Mouse (Mus musculus) embryonic facial prominence, embryonic 15.5 days (tissue): ENCODE measurements around the gene Senp7. TPM values are rescaled to one million over a fixed set of nuclear protein-coding genes. Genes with fewer than 3 reads are reported as not detected.
"Not testable (repeated sequence)": the region's sequence is repeated elsewhere in the genome, so short reads cannot be mapped to it uniquely, and the experiment has no call there.

Experiments
- ATAC-seq: fragments of 200-750 bp; cut with Nextera tagmentation; 2 replicates; pipeline ENCODE4 v1.8.0; 2017; ENCODE audit warnings: low read depth, moderate TSS enrichment; ENCODE audit not compliant: insufficient number of reproducible peaks, low FRiP score, low TSS enrichment
- H3K27ac ChIP-seq: fragments of 300-500 bp; sonication (generic); replicated peaks from 2 replicates; pipeline ENCODE4 v1.5.1; 2015; ENCODE audit warnings: mild to moderate bottlenecking, inconsistent platforms
- H3K27me3 ChIP-seq: fragments of 300-500 bp; sonication (generic); 2 replicates; pipeline ENCODE4 v1.6.1; 2015; ENCODE audit warnings: inconsistent platforms
- H3K36me3 ChIP-seq: fragments of 300-500 bp; sonication (generic); 2 replicates; pipeline ENCODE4 v1.6.1; 2015; ENCODE audit warnings: mild to moderate bottlenecking, inconsistent platforms
- H3K4me1 ChIP-seq: fragments of 300-500 bp; sonication (generic); 2 replicates; pipeline ENCODE4 v1.6.1; 2015; ENCODE audit warnings: inconsistent platforms
- H3K4me2 ChIP-seq: fragments of 300-500 bp; sonication (generic); replicated peaks from 2 replicates; pipeline ENCODE4 v1.6.1; 2015; ENCODE audit warnings: mild to moderate bottlenecking, inconsistent platforms
- H3K4me3 ChIP-seq: fragments of 300-500 bp; sonication (generic); replicated peaks from 2 replicates; pipeline ENCODE4 v1.5.1; 2015; ENCODE audit warnings: mild to moderate bottlenecking, inconsistent platforms
- H3K9ac ChIP-seq: fragments of 300-500 bp; sonication (generic); 2 replicates; pipeline ENCODE4 v1.6.1; 2015; ENCODE audit warnings: inconsistent platforms
- H3K9me3 ChIP-seq: fragments of 300-500 bp; sonication (generic); replicated peaks from 2 replicates; pipeline ENCODE4 v1.6.1; 2016; ENCODE audit warnings: inconsistent platforms
- WGBS: fragments of 180-500 bp; shearing (Covaris S2); methylation state at CpG from one replicate; pipeline ENCODE4 v1.1.7; 2015; 5-methylcytosine and 5-hydroxymethylcytosine counted together
- polyA plus RNA-seq: library from polyadenylated mRNA; unstranded; fragments of >200 nt; fragmentation: Nextera tagmentation; extraction: Ambion mirVana; gene quantifications from 2 replicates; pipeline ENCODE4 v1.2.1, GENCODE M21; 2015

Gene Senp7
- polyA plus RNA-seq, 1 experiment from 2014 or later, result 33.1 TPM

DNA sequence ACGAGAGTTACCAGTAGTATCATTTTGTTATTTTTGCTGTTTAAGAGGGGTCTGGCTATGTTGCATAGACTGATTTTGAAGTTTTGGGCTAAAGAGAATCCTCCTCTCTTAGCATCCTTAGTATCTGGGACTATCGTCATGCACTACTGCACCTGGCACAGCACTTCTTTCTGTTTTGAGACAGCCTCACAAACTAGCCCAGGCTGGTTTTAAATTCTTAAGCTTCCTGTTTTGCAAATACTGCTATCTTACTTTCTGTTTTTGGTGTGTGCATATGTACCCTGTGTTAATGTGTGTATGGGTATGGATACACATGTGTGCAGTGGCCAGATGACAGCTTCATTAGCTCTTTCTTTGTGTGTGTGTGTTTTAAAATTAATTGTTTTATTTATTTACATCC lies 42.2 kb downstream of the Senp7 start:
- H3K4me1 ChIP-seq, result no peaks in the 10 kb centered on the region
- H3K4me3 ChIP-seq, result no peak overlapping the region
- no peaks in the 10 kb centered on the region for H3K9me3 ChIP-seq
- no peaks in the 10 kb centered on the region for H3K27me3 ChIP-seq
- H3K4me2 ChIP-seq, result no peak overlapping the region
- H3K27ac ChIP-seq, result no peak overlapping the region
- 0 out of 2 replicates have a peak, but pooled peaks cover 6% of the 10 kb centered on the region for H3K36me3 ChIP-seq
- no peak for ATAC-seq
- H3K9ac ChIP-seq, result no peak overlapping the region
- 88% methylated on average over 2 of the region's 2 CpGs for WGBS

- H3K27me3 ChIP-seq, ATAC-seq, H3K27ac ChIP-seq, H3K9ac ChIP-seq, H3K4me2 ChIP-seq, H3K4me1 ChIP-seq, H3K4me3 ChIP-seq, H3K9me3 ChIP-seq: not testable (repeated sequence)
- peaks cover 36% of the 10 kb centered on the region for H3K36me3 ChIP-seq
Measured at GRCm38 (mm10) chr16:56096401-56097018, 48.4 kb downstream of the Senp7 start.

- H3K36me3 ChIP-seq, result peaks cover 25% of the 10 kb centered on the region
- no peaks in the 10 kb centered on the region for H3K9me3 ChIP-seq
- no peak for ATAC-seq
- H3K4me2 ChIP-seq, result no peak overlapping the region
- no peak overlapping the region for H3K4me3 ChIP-seq
- WGBS, result 91% methylated on average over 3 of the region's 3 CpGs
- H3K27ac ChIP-seq, result no peak overlapping the region
- H3K27me3 ChIP-seq, result no peaks in the 10 kb centered on the region
- no peak overlapping the region for H3K9ac ChIP-seq
- no peaks in the 10 kb centered on the region for H3K4me1 ChIP-seq
Measured at GRCm38 (mm10) chr16:56115706-56116105, 67.6 kb downstream of the Senp7 start.

DNA sequence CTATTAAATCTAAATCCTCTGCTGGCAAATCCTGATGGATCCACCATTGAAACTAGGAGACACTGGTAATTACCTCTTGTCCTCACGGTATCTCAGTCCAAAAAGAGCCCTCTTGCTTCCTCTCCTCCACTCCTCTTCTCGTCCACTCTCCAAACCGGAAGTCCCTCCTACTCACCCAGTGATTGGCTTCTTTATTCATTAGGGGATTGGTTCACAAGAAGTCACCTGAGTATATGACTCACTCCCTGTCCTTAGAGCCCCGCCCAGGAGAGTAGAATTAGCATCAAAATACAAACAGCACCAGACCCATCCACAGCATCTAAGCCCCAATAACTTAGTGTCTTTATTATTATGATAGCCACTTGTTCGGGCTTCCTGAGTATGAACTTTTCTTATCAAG lies 68.0 kb downstream of the Senp7 start:
- no peaks in the 10 kb centered on the region for H3K4me1 ChIP-seq
- no peak for ATAC-seq
- 87% methylated on average over 5 of the region's 5 CpGs for WGBS
- no peak overlapping the region for H3K27ac ChIP-seq
- H3K36me3 ChIP-seq, result peaks cover 25% of the 10 kb centered on the region
- no peaks in the 10 kb centered on the region for H3K27me3 ChIP-seq
- H3K4me3 ChIP-seq, result no peak overlapping the region
- no peak overlapping the region for H3K9ac ChIP-seq
- no peak overlapping the region for H3K4me2 ChIP-seq
- no peaks in the 10 kb centered on the region for H3K9me3 ChIP-seq

DNA sequence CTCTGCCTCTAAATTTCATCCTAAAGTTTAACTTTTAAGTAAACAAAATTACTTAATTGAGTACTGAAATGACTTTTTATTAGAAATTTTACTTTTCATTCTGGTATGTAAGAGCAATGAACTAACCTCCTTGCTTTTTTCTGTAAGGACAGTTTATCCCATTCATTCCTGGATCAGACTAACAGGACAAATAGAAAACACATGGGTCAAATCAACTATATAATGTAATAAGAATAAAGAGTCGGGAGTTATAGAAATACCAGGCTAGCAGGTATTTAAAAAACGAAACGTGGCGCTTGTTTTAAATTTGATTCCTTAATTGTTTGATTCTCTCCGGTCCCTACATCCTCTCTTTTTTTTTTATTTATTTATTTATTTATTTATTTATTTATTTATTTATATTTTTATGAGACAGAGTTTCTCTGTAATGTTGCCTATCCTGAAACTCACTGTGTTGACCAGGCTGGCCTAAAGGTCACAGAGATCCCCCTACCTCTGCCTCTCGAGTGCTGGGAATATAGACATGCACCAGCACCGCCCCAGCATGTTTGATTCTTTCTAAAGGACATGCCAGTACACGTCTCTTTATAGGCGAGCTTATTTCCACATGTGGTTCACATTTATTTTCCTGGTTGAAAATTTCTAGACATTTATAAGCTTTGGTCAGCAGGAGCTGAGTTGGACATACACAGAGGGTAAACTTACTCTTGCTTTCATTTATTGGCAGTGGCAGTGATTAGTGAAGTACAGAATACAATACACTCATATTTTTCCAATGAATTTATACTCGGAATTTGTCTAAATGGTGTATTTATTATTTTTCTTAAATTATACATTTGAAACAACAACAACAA lies 69.4 kb downstream of the Senp7 start:
- Histone ChIP-seq H3K4me3 (no peak overlapping the region), H3K9ac (no peak overlapping the region), H3K9me3 (no peaks in the 10 kb centered on the region), H3K4me1 (no peaks in the 10 kb centered on the region), H3K27me3 (no peaks in the 10 kb centered on the region), H3K27ac (no peak overlapping the region), H3K4me2 (no peak overlapping the region), H3K36me3 (peaks cover 20% of the 10 kb centered on the region)
- no peak for ATAC-seq
- WGBS, result 41% methylated on average over 10 of the region's 10 CpGs

GRCm38 (mm10) chr16:56122517-56122916 lies 74.4 kb downstream of the Senp7 start:
- Histone ChIP-seq H3K36me3 (peaks cover 26% of the 10 kb centered on the region), H3K4me3 (no peak overlapping the region), H3K4me2 (no peak overlapping the region), H3K9ac (no peak overlapping the region), H3K27ac (no peak overlapping the region), H3K9me3 (no peaks in the 10 kb centered on the region), H3K4me1 (no peaks in the 10 kb centered on the region), H3K27me3 (no peaks in the 10 kb centered on the region)
- no peak for ATAC-seq
- 85% methylated on average over 5 of the region's 5 CpGs for WGBS

GRCm38 (mm10) chr16:56124045-56124444 lies 75.9 kb downstream of the Senp7 start:
- Histone ChIP-seq H3K36me3 (peaks cover 35% of the 10 kb centered on the region), H3K9me3 (no peaks in the 10 kb centered on the region), H3K27ac (no peak overlapping the region), H3K4me1 (no peaks in the 10 kb centered on the region), H3K27me3 (no peaks in the 10 kb centered on the region), H3K4me3 (no peak overlapping the region), H3K9ac (no peak overlapping the region), H3K4me2 (no peak overlapping the region)
- no peak for ATAC-seq
- 92% methylated on average over 3 of the region's 3 CpGs for WGBS

DNA sequence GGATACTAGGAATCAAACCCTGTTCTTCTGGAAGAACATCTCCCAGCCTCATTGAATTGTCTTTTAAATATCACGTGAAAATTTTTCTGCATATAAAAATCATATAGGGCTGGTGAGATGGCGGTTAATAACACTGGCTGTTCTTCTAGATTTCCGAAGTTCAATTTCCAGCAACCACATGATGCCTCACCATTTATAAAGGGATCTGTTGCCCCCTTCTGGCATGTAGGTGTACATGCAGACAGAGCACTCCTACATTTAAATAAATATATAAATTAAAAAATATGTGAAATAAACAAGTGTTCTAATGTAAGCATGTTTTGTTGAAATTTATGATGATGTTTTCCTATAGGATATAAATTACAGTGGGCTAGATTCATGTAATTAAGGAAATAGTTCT lies 83.5 kb downstream of the Senp7 start:
- peaks cover 17% of the 10 kb centered on the region for H3K36me3 ChIP-seq
- H3K4me2 ChIP-seq, result no peak overlapping the region
- WGBS, result 26% methylated on average over 3 of the region's 3 CpGs
- H3K9ac ChIP-seq, result no peak overlapping the region
- no peaks in the 10 kb centered on the region for H3K4me1 ChIP-seq
- H3K4me3 ChIP-seq, result no peak overlapping the region
- no peak for ATAC-seq
- no peaks in the 10 kb centered on the region for H3K27me3 ChIP-seq
- no peaks in the 10 kb centered on the region for H3K9me3 ChIP-seq
- H3K27ac ChIP-seq, result no peak overlapping the region

GRCm38 (mm10) chr16:56134149-56134548 lies 86.0 kb downstream of the Senp7 start:
- Histone ChIP-seq H3K4me1 (no peaks in the 10 kb centered on the region), H3K27me3 (no peaks in the 10 kb centered on the region), H3K4me2 (no peak overlapping the region), H3K36me3 (peaks cover 7% of the 10 kb centered on the region), H3K4me3 (no peak overlapping the region), H3K9me3 (no peaks in the 10 kb centered on the region), H3K27ac (no peak overlapping the region), H3K9ac (no peak overlapping the region)
- ATAC-seq, result no peak
- WGBS, result 50% methylated on average over 4 of the region's 4 CpGs

DNA sequence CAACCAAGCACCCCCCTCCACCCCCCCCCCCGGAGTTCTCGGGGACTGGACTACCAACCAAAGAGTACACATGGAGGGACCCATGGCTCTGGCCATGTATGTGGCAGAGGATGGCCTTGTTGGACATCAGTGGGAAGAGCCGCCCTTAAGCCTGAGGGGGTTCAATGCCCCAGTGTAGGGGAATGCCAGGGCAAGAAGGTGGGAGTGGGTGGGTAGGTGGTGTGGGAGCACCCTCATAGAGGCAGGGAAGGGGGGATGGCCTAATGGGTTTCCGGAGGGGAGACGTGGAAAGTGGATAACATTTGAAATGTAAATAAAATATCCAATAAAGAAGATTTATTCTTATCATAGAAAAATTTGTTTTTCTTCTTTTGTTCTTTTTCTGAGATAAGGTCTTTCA lies 89.5 kb downstream of the Senp7 start:
- not testable (repeated sequence) for H3K27me3 ChIP-seq, H3K4me2 ChIP-seq, ATAC-seq, H3K9ac ChIP-seq, H3K27ac ChIP-seq, H3K4me3 ChIP-seq, H3K4me1 ChIP-seq, H3K36me3 ChIP-seq, H3K9me3 ChIP-seq
- WGBS, result 92% methylated on average over 5 of the region's 5 CpGs

DNA sequence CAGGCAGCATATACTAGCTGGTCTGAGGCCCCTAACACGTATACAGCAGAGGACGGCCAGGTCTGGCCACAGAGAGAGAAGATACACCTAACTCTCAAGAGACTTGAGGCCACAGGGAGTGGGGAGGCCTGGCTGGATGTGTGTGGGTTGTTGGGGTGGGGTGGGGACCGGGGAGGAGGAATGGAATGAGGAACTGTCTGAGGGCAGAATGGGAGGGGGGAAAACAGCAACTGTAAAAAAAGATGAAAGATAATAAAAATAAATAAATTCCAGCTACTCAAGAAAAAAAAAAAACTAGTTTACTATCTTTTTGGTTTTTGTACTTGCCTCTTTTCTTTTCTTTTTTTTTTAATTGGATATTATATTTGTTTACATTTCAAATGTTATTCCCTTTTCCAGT lies 91.8 kb downstream of the Senp7 start:
- ATAC-seq, result no peak

More for the DNA sequence above, 91.8 kb downstream of the Senp7 start:
- Histone ChIP-seq H3K36me3 (peaks cover 7% of the 10 kb centered on the region), H3K27ac (no peak overlapping the region), H3K9me3 (no peaks in the 10 kb centered on the region), H3K4me3 (no peak overlapping the region), H3K4me1 (no peaks in the 10 kb centered on the region), H3K9ac (no peak overlapping the region), H3K27me3 (no peaks in the 10 kb centered on the region), H3K4me2 (no peak overlapping the region)
- WGBS, result 85% methylated on average over 3 of the region's 3 CpGs
